Mouse (Mus musculus): ENCODE measurements around the gene Nfia. TPM values are rescaled to one million over a fixed set of nuclear protein-coding genes. Genes with fewer than 3 reads are reported as not detected.

The Nfia gene
- total and polyA plus RNA-seq, 3 experiments: 0.96 to 25.1 (median 1.3) TPM

GRCm38 (mm10) chr4:97758661-97759060 is 13.9 kb upstream of the Nfia start:
- no peaks in the 10 kb centered on the region for H3K4me1 ChIP-seq (ENCODE audit: insufficient read depth, low read depth, low read length)
- H3K36me3 ChIP-seq (replicated peaks): no peaks in the 10 kb centered on the region
- no peak for DNase-seq (ENCODE audit: low spot score)
- H3K4me3 ChIP-seq (ENCODE audit: low read depth, low read length): no peak overlapping the region
- H3K27me3 ChIP-seq (ENCODE audit: insufficient read depth, low read length): no peaks in the 10 kb centered on the region
- ATAC-seq (ENCODE audit: extremely low read depth, insufficient number of reproducible peaks, low FRiP score, poor library complexity, severe bottlenecking): no peak
- H3K9me3 ChIP-seq (replicated peaks): peaks cover 11% of the 10 kb centered on the region
- TF ChIP-seq POLR2AphosphoS5 (IDR thresholded peaks at IDR 0.05; ENCODE audit: insufficient replicate concordance, low read depth, low read length) (no peak), GATA2 (IDR thresholded peaks at IDR 0.05; ENCODE audit: borderline replicate concordance, low read depth, low read length) (no peak), TAL1 (conservative IDR thresholded peaks at IDR 0.05; ENCODE audit: low read depth, low read length) (no peak), CTCF (IDR thresholded peaks at IDR 0.05; ENCODE audit: low read depth, low read length) (no peak), GATA1 (IDR thresholded peaks at IDR 0.05; ENCODE audit: borderline replicate concordance, low read length) (no peak)

GRCm38 (mm10) chr4:97764616-97765015 is 7.9 kb upstream of the Nfia start:
- H3K27me3 ChIP-seq (ENCODE audit: insufficient read depth, low read length): no peaks in the 10 kb centered on the region
- no peaks in the 10 kb centered on the region for H3K4me1 ChIP-seq (ENCODE audit: insufficient read depth, low read depth, low read length)
- DNase-seq (ENCODE audit: low spot score): no peak
- no peak for TF ChIP-seq GATA1 (IDR thresholded peaks at IDR 0.05; ENCODE audit: borderline replicate concordance, low read length)
- TF ChIP-seq CTCF (IDR thresholded peaks at IDR 0.05; ENCODE audit: low read depth, low read length): no peak
- TF ChIP-seq TAL1 (conservative IDR thresholded peaks at IDR 0.05; ENCODE audit: low read depth, low read length): no peak
- peaks cover under 1% of the 10 kb centered on the region for H3K9me3 ChIP-seq (replicated peaks)
- H3K36me3 ChIP-seq (replicated peaks): no peaks in the 10 kb centered on the region
- ATAC-seq (ENCODE audit: extremely low read depth, insufficient number of reproducible peaks, low FRiP score, poor library complexity, severe bottlenecking): no peak
- H3K4me3 ChIP-seq (ENCODE audit: low read depth, low read length): no peak overlapping the region

- no peak for ATAC-seq (ENCODE audit: extremely low read depth, insufficient number of reproducible peaks, low FRiP score, poor library complexity, severe bottlenecking)
Observed at GRCm38 (mm10) chr4:97765341-97766020, 7.1 kb upstream of the Nfia start.

GRCm38 (mm10) chr4:97766100-97766499 is 6.4 kb upstream of the Nfia start:
- H3K27me3 ChIP-seq (ENCODE audit: insufficient read depth, low read length): no peaks in the 10 kb centered on the region
- H3K4me1 ChIP-seq (ENCODE audit: insufficient read depth, low read depth, low read length): no peaks in the 10 kb centered on the region
- H3K4me3 ChIP-seq (ENCODE audit: low read depth, low read length): no peak overlapping the region
- peaks cover 6% of the 10 kb centered on the region for H3K9me3 ChIP-seq (replicated peaks)
- DNase-seq (ENCODE audit: low spot score) (no peak), ATAC-seq (ENCODE audit: extremely low read depth, insufficient number of reproducible peaks, low FRiP score, poor library complexity, severe bottlenecking) (no peak)
- TF ChIP-seq TAL1 (conservative IDR thresholded peaks at IDR 0.05; ENCODE audit: low read depth, low read length) (no peak), GATA1 (IDR thresholded peaks at IDR 0.05; ENCODE audit: borderline replicate concordance, low read length) (no peak), POLR2AphosphoS5 (IDR thresholded peaks at IDR 0.05; ENCODE audit: insufficient replicate concordance, low read depth, low read length) (no peak)
- H3K36me3 ChIP-seq (replicated peaks): no peaks in the 10 kb centered on the region

More at GRCm38 (mm10) chr4:97765341-97766020, 7.1 kb upstream of the Nfia start:
- Histone ChIP-seq H3K27me3 (ENCODE audit: insufficient read depth, low read length) (no peaks in the 10 kb centered on the region), H3K9me3 (replicated peaks) (peaks cover 6% of the 10 kb centered on the region), H3K36me3 (replicated peaks) (no peaks in the 10 kb centered on the region), H3K4me1 (ENCODE audit: insufficient read depth, low read depth, low read length) (no peaks in the 10 kb centered on the region), H3K4me3 (ENCODE audit: low read depth, low read length) (no peak overlapping the region)
- DNase-seq (ENCODE audit: low spot score): no peak
- no peak for TF ChIP-seq GATA2 (IDR thresholded peaks at IDR 0.05; ENCODE audit: borderline replicate concordance, low read depth, low read length)
- no peak for TF ChIP-seq POLR2AphosphoS5 (IDR thresholded peaks at IDR 0.05; ENCODE audit: insufficient replicate concordance, low read depth, low read length)
- no peak for TF ChIP-seq GATA1 (IDR thresholded peaks at IDR 0.05; ENCODE audit: borderline replicate concordance, low read length)
- no peak for TF ChIP-seq TAL1 (conservative IDR thresholded peaks at IDR 0.05; ENCODE audit: low read depth, low read length)
- no peak for TF ChIP-seq CTCF (IDR thresholded peaks at IDR 0.05; ENCODE audit: low read depth, low read length)

- ATAC-seq (ENCODE audit: extremely low read depth, insufficient number of reproducible peaks, low FRiP score, poor library complexity, severe bottlenecking): no peak
- no peak for DNase-seq (ENCODE audit: low spot score)
- no peak for TF ChIP-seq GATA2 (IDR thresholded peaks at IDR 0.05; ENCODE audit: borderline replicate concordance, low read depth, low read length)
- Histone ChIP-seq H3K9me3 (replicated peaks) (peaks cover 6% of the 10 kb centered on the region), H3K4me1 (ENCODE audit: insufficient read depth, low read depth, low read length) (no peaks in the 10 kb centered on the region), H3K4me3 (ENCODE audit: low read depth, low read length) (no peak overlapping the region), H3K27me3 (ENCODE audit: insufficient read depth, low read length) (no peaks in the 10 kb centered on the region), H3K36me3 (replicated peaks) (no peaks in the 10 kb centered on the region)
Observed at GRCm38 (mm10) chr4:97767025-97767424, 5.5 kb upstream of the Nfia start.

- Histone ChIP-seq H3K4me1 (ENCODE audit: insufficient read depth, low read depth, low read length) (no peaks in the 10 kb centered on the region), H3K4me3 (ENCODE audit: low read depth, low read length) (no peak overlapping the region), H3K27me3 (ENCODE audit: insufficient read depth, low read length) (no peaks in the 10 kb centered on the region), H3K9me3 (replicated peaks) (peaks cover 6% of the 10 kb centered on the region), H3K36me3 (replicated peaks) (no peaks in the 10 kb centered on the region)
- DNase-seq (ENCODE audit: low spot score) (no peak), ATAC-seq (ENCODE audit: extremely low read depth, insufficient number of reproducible peaks, low FRiP score, poor library complexity, severe bottlenecking) (no peak)
- TF ChIP-seq CTCF (IDR thresholded peaks at IDR 0.05; ENCODE audit: low read depth, low read length): no peak
- no peak for TF ChIP-seq TAL1 (conservative IDR thresholded peaks at IDR 0.05; ENCODE audit: low read depth, low read length)
Observed at GRCm38 (mm10) chr4:97767516-97767915, 5.0 kb upstream of the Nfia start.

- TF ChIP-seq TAL1 (conservative IDR thresholded peaks at IDR 0.05; ENCODE audit: low read depth, low read length): no peak
- TF ChIP-seq GATA2 (IDR thresholded peaks at IDR 0.05; ENCODE audit: borderline replicate concordance, low read depth, low read length): no peak
- TF ChIP-seq POLR2AphosphoS5 (IDR thresholded peaks at IDR 0.05; ENCODE audit: insufficient replicate concordance, low read depth, low read length): no peak
- TF ChIP-seq GATA1 (IDR thresholded peaks at IDR 0.05; ENCODE audit: borderline replicate concordance, low read length): no peak
- no peak for TF ChIP-seq CTCF (IDR thresholded peaks at IDR 0.05; ENCODE audit: low read depth, low read length)
- peaks cover 6% of the 10 kb centered on the region for H3K9me3 ChIP-seq (replicated peaks)
Observed at GRCm38 (mm10) chr4:97769861-97770260, 2.7 kb upstream of the Nfia start.

More at GRCm38 (mm10) chr4:97769861-97770260, 2.7 kb upstream of the Nfia start:
- DNase-seq (ENCODE audit: low spot score) (no peak), ATAC-seq (ENCODE audit: extremely low read depth, insufficient number of reproducible peaks, low FRiP score, poor library complexity, severe bottlenecking) (no peak)
- no peaks in the 10 kb centered on the region for H3K4me1 ChIP-seq (ENCODE audit: insufficient read depth, low read depth, low read length)
- no peak overlapping the region for H3K4me3 ChIP-seq (ENCODE audit: low read depth, low read length)
- H3K36me3 ChIP-seq (replicated peaks): no peaks in the 10 kb centered on the region
- no peaks in the 10 kb centered on the region for H3K27me3 ChIP-seq (ENCODE audit: insufficient read depth, low read length)

Data from G1E (cell line).